Mouse (Mus musculus) lung, adult 2 months (tissue): ENCODE results near the gene Ccdc43.

Experiments
- CTCF ChIP-seq: fragments of 200-500 bp; IDR thresholded peaks from 2 replicates; pipeline ENCODE4 v1.5.1; 2011; ENCODE audit warnings: mild to moderate bottlenecking, low read length, control low read depth; ENCODE audit not compliant: insufficient read depth
- POLR2A ChIP-seq: fragments of 200-500 bp; IDR thresholded peaks from 2 replicates; pipeline ENCODE4 v1.6.1; 2011; ENCODE audit warnings: low read depth, mild to moderate bottlenecking, control low read depth, low read length, borderline replicate concordance; ENCODE audit errors: extremely low read depth

DNA sequence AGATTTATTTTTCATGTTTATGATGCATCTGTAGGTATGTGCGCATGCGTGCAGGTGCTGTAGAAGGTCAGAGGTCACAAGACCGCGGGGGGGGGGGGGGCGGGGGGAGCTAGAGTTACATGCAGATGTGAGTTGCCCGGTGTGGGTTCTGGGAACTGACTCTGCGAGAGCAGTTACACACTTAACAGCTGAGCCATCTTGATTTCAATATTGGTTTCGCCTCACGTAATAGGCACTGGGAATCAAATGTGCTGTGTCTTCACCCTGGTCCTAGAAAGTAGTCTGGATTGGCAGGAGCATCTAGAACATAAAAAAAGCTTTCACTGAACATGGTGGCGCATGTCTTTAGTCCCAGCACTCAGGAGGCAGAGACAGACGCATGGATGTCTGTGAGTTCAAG, 43.1 kb upstream of the Ccdc43 start:
- no peak for TF ChIP-seq CTCF
- no peak for TF ChIP-seq POLR2A
